Mouse (Mus musculus) MEL (cell line): Measurements from ENCODE around the gene Ube2i. TPM values are rescaled to one million over a fixed set of nuclear protein-coding genes. Genes with fewer than 3 reads are reported as not detected.

Experiments used
- DNase-seq: peaks from one replicate; pipeline ENCODE4 v3.0.0; 2011; ENCODE audit warnings: low read depth, low spot score
- H3K27ac ChIP-seq: 2 replicates; pipeline ENCODE4 v1.5.1; 2012; ENCODE audit warnings: low read depth, mild to moderate bottlenecking, control low read depth, low read length, moderate library complexity; ENCODE audit not compliant: control insufficient read depth
- H3K27me3 ChIP-seq, 2 experiments: fragments of 150-350 bp in 1 of 2; sonication (generic) in 1 of 2; 2 replicates each; pipeline ENCODE4 v1.6.1; 2012; ENCODE audit warnings: low read length in 2 of 2, mild to moderate bottlenecking in 2 of 2, improper control_type of control experiment in 1 of 2, moderate library complexity in 1 of 2; ENCODE audit not compliant: insufficient read depth in 2 of 2, control insufficient read depth in 1 of 2
- H3K36me3 ChIP-seq, 2 experiments: 2 replicates each; pipeline ENCODE4 v1.6.1; 2012 to 2014; ENCODE audit warnings: low read length in 2 of 2, improper control_type of control experiment in 1 of 2, inconsistent platforms in 1 of 2, mild to moderate bottlenecking in 1 of 2; ENCODE audit not compliant: insufficient read depth in 2 of 2, control insufficient read depth in 1 of 2
- H3K4me1 ChIP-seq, 2 experiments: fragments of 150-350 bp in 1 of 2; sonication (generic) in 1 of 2; 2 replicates each; pipeline ENCODE4 v1.6.1; 2012; ENCODE audit warnings: low read length in 2 of 2, improper control_type of control experiment in 1 of 2, mild to moderate bottlenecking in 1 of 2; ENCODE audit not compliant: insufficient read depth in 2 of 2, control insufficient read depth in 1 of 2
- H3K4me3 ChIP-seq, 2 experiments: fragments of 150-350 bp in 1 of 2; sonication (generic) in 1 of 2; 2 replicates each; pipeline ENCODE4 v1.5.1; 2012; ENCODE audit warnings: low read depth in 2 of 2, low read length in 2 of 2, mild to moderate bottlenecking in 2 of 2, moderate library complexity in 2 of 2, control low read depth in 1 of 2, improper control_type of control experiment in 1 of 2; ENCODE audit not compliant: control insufficient read depth in 1 of 2, insufficient read depth in 1 of 2
- H3K79me2 ChIP-seq: 2 replicates; pipeline ENCODE4 v1.6.1; 2012; ENCODE audit warnings: mild to moderate bottlenecking, low read length, moderate library complexity; ENCODE audit not compliant: control insufficient read depth, poor library complexity, insufficient read depth
- H3K9ac ChIP-seq: 2 replicates; pipeline ENCODE4 v1.6.1; 2012; ENCODE audit warnings: low read depth, mild to moderate bottlenecking, control low read depth, low read length, moderate library complexity; ENCODE audit not compliant: control insufficient read depth, poor library complexity, severe bottlenecking
- H3K9me3 ChIP-seq: fragments of 150-350 bp; sonication (generic); replicated peaks from 2 replicates; pipeline ENCODE4 v1.6.1; 2012; ENCODE audit warnings: mild to moderate bottlenecking, low read length, improper control_type of control experiment, moderate library complexity; ENCODE audit not compliant: insufficient read depth
- BHLHE40 ChIP-seq: IDR thresholded peaks from 2 replicates; pipeline ENCODE4 v1.6.1; 2012; ENCODE audit warnings: low read depth, mild to moderate bottlenecking, inconsistent platforms, low read length, improper control_type of control experiment, borderline replicate concordance
- CHD1 ChIP-seq: IDR thresholded peaks from 2 replicates; pipeline ENCODE4 v1.6.1; 2012; ENCODE audit warnings: low read depth, mild to moderate bottlenecking, inconsistent platforms, low read length, improper control_type of control experiment
- CHD2 ChIP-seq: IDR thresholded peaks from 2 replicates; pipeline ENCODE4 v1.6.1; 2011; ENCODE audit warnings: low read length, improper control_type of control experiment
- CTCF ChIP-seq, 3 experiments: IDR thresholded peaks in 2 of 3; conservative IDR thresholded peaks in 1 of 3; 2 replicates each; pipeline ENCODE4 v1.5.1; 2011 to 2012; ENCODE audit warnings: low read length in 3 of 3, low read depth in 2 of 3, mild to moderate bottlenecking in 2 of 3, improper control_type of control experiment in 1 of 3, inconsistent platforms in 1 of 3, mixed read lengths in 1 of 3, moderate library complexity in 1 of 3; ENCODE audit not compliant: control insufficient read depth in 1 of 3, insufficient read depth in 1 of 3, poor library complexity in 1 of 3, severe bottlenecking in 1 of 3
- E2F4 ChIP-seq: IDR thresholded peaks from 2 replicates; pipeline ENCODE4 v1.6.1; 2011; ENCODE audit warnings: low read depth, low read length, improper control_type of control experiment, borderline replicate concordance
- ELF1 ChIP-seq: IDR thresholded peaks from 2 replicates; pipeline ENCODE4 v1.6.1; 2014; ENCODE audit warnings: low read depth, mild to moderate bottlenecking, inconsistent platforms, low read length, improper control_type of control experiment, moderate library complexity
- EP300 ChIP-seq, 2 experiments: IDR thresholded peaks; 2 replicates each; pipeline ENCODE4 v1.6.1; 2011; ENCODE audit warnings: improper control_type of control experiment in 2 of 2, low read length in 2 of 2, low read depth in 1 of 2, mild to moderate bottlenecking in 1 of 2
- ETS1 ChIP-seq: IDR thresholded peaks from 2 replicates; pipeline ENCODE4 v1.6.1; 2012; ENCODE audit warnings: low read depth, mild to moderate bottlenecking, inconsistent platforms, low read length, improper control_type of control experiment, moderate library complexity
- GABPA ChIP-seq: IDR thresholded peaks from 2 replicates; pipeline ENCODE4 v1.6.1; 2012; ENCODE audit warnings: low read depth, mild to moderate bottlenecking, inconsistent platforms, low read length, improper control_type of control experiment, moderate library complexity
- GATA1 ChIP-seq: IDR thresholded peaks from 2 replicates; pipeline ENCODE4 v1.6.1; 2011; ENCODE audit warnings: low read depth, low read length, improper control_type of control experiment
- HCFC1 ChIP-seq: IDR thresholded peaks from 2 replicates; pipeline ENCODE4 v1.6.1; 2012; ENCODE audit warnings: low read depth, mild to moderate bottlenecking, inconsistent platforms, low read length, improper control_type of control experiment, moderate library complexity
- JUND ChIP-seq: IDR thresholded peaks from 2 replicates; pipeline ENCODE4 v1.6.1; 2011; ENCODE audit warnings: low read depth, mild to moderate bottlenecking, improper control_type of control experiment, low read length
- MAFK ChIP-seq: IDR thresholded peaks from 2 replicates; pipeline ENCODE4 v1.6.1; 2011; ENCODE audit warnings: low read depth, mild to moderate bottlenecking, low read length, improper control_type of control experiment, borderline replicate concordance
- MAX ChIP-seq: IDR thresholded peaks from 2 replicates; pipeline ENCODE4 v1.6.1; 2011; ENCODE audit warnings: low read length, improper control_type of control experiment
- MAZ ChIP-seq: IDR thresholded peaks from 2 replicates; pipeline ENCODE4 v1.6.1; 2012; ENCODE audit warnings: low read depth, mild to moderate bottlenecking, inconsistent platforms, low read length, improper control_type of control experiment
- MXI1 ChIP-seq: IDR thresholded peaks from 2 replicates; pipeline ENCODE4 v1.6.1; 2011; ENCODE audit warnings: mild to moderate bottlenecking, low read depth, low read length, improper control_type of control experiment
- MYB ChIP-seq: IDR thresholded peaks from 2 replicates; pipeline ENCODE4 v1.6.1; 2011; ENCODE audit warnings: mild to moderate bottlenecking, low read depth, low read length, improper control_type of control experiment
- MYC ChIP-seq: IDR thresholded peaks from 2 replicates; pipeline ENCODE4 v1.6.1; 2011; ENCODE audit warnings: low read depth, mild to moderate bottlenecking, low read length, improper control_type of control experiment, moderate library complexity
- NELFE ChIP-seq: IDR thresholded peaks from 2 replicates; pipeline ENCODE4 v1.6.1; 2011; ENCODE audit warnings: low read depth, low read length, improper control_type of control experiment
- NRF1 ChIP-seq: IDR thresholded peaks from 2 replicates; pipeline ENCODE4 v1.6.1; 2014; ENCODE audit warnings: low read depth, mild to moderate bottlenecking, inconsistent platforms, low read length, improper control_type of control experiment, moderate library complexity; ENCODE audit not compliant: poor library complexity, insufficient read depth, severe bottlenecking
- POLR2A ChIP-seq, 2 experiments: IDR thresholded peaks; 2 replicates each; pipeline ENCODE4 v1.6.1; 2011 to 2012; ENCODE audit warnings: low read length in 2 of 2, mild to moderate bottlenecking in 2 of 2, control low read depth in 1 of 2, improper control_type of control experiment in 1 of 2, low read depth in 1 of 2, moderate library complexity in 1 of 2; ENCODE audit not compliant: control insufficient read depth in 1 of 2, insufficient read depth in 1 of 2, poor library complexity in 1 of 2
- POLR2AphosphoS2 ChIP-seq: IDR thresholded peaks from 2 replicates; pipeline ENCODE4 v1.6.1; 2011; ENCODE audit warnings: low read length, improper control_type of control experiment
- RAD21 ChIP-seq: IDR thresholded peaks from 2 replicates; pipeline ENCODE4 v1.6.1; 2011; ENCODE audit warnings: mild to moderate bottlenecking, low read depth, low read length, improper control_type of control experiment
- RCOR1 ChIP-seq: IDR thresholded peaks from 2 replicates; pipeline ENCODE4 v1.6.1; 2012; ENCODE audit warnings: low read depth, mild to moderate bottlenecking, inconsistent platforms, low read length, improper control_type of control experiment
- SIN3A ChIP-seq: IDR thresholded peaks from 2 replicates; pipeline ENCODE4 v1.6.1; 2012; ENCODE audit warnings: low read length, improper control_type of control experiment, inconsistent platforms
- SMC3 ChIP-seq: IDR thresholded peaks from 2 replicates; pipeline ENCODE4 v1.6.1; 2011; ENCODE audit warnings: low read depth, low read length, improper control_type of control experiment
- TAL1 ChIP-seq: IDR thresholded peaks from 2 replicates; pipeline ENCODE4 v1.6.1; 2012; ENCODE audit warnings: mild to moderate bottlenecking, inconsistent platforms, low read length, moderate library complexity, mixed read lengths
- TBP ChIP-seq: IDR thresholded peaks from 2 replicates; pipeline ENCODE4 v1.8.0; 2011; ENCODE audit warnings: low read depth, low read length, improper control_type of control experiment
- TCF12 ChIP-seq: IDR thresholded peaks from 2 replicates; pipeline ENCODE4 v1.6.1; 2014; ENCODE audit warnings: low read depth, mild to moderate bottlenecking, inconsistent platforms, low read length, improper control_type of control experiment, moderate library complexity
- UBTF ChIP-seq: IDR thresholded peaks from 2 replicates; pipeline ENCODE4 v1.6.1; 2012; ENCODE audit warnings: low read depth, mild to moderate bottlenecking, inconsistent platforms, low read length, improper control_type of control experiment, moderate library complexity, borderline replicate concordance; ENCODE audit not compliant: insufficient read depth
- USF1 ChIP-seq: IDR thresholded peaks from 2 replicates; pipeline ENCODE4 v1.6.1; 2014; ENCODE audit warnings: low read depth, mild to moderate bottlenecking, inconsistent platforms, low read length, improper control_type of control experiment, moderate library complexity
- USF2 ChIP-seq, 2 experiments: IDR thresholded peaks; 2 replicates each; pipeline ENCODE4 v1.6.1; 2011 to 2012; ENCODE audit warnings: improper control_type of control experiment in 2 of 2, low read length in 2 of 2, borderline replicate concordance in 1 of 2, inconsistent platforms in 1 of 2, low read depth in 1 of 2, mild to moderate bottlenecking in 1 of 2; ENCODE audit not compliant: insufficient read depth in 1 of 2
- ZC3H11A ChIP-seq: IDR thresholded peaks from 2 replicates; pipeline ENCODE4 v1.6.1; 2012; ENCODE audit warnings: low read depth, mild to moderate bottlenecking, inconsistent platforms, low read length, improper control_type of control experiment
- ZKSCAN1 ChIP-seq: IDR thresholded peaks from 2 replicates; pipeline ENCODE4 v1.6.1; 2012; ENCODE audit warnings: low read depth, mild to moderate bottlenecking, inconsistent platforms, low read length, improper control_type of control experiment, moderate library complexity
- ZMIZ1 ChIP-seq: IDR thresholded peaks from 2 replicates; pipeline ENCODE4 v1.6.1; 2012; ENCODE audit warnings: low read depth, mild to moderate bottlenecking, inconsistent platforms, low read length, improper control_type of control experiment, moderate library complexity
- ZNF384 ChIP-seq: IDR thresholded peaks from 2 replicates; pipeline ENCODE4 v1.6.1; 2012; ENCODE audit warnings: low read depth, mild to moderate bottlenecking, inconsistent platforms, low read length, improper control_type of control experiment
- polyA plus RNA-seq, 2 experiments: library from polyadenylated mRNA; stranded (reverse) in 1 of 2; unstranded in 1 of 2; fragments of >175 nt in 1 of 2; fragments of >200 nt in 1 of 2; gene quantifications; 2 replicates each; pipeline versions ENCODE4 v1.2.1 to v1.2.4; 2012; ENCODE audit warnings: low replicate concordance in 2 of 2, low read depth in 1 of 2; ENCODE audit not compliant: insufficient read length in 2 of 2, insufficient read depth in 1 of 2, missing spikeins in 1 of 2
- total RNA-seq: library from RNA; depleted of rRNA; stranded (reverse); fragments of 300-350 nt; gene quantifications from 2 replicates; pipeline ENCODE4 v1.2.3, GENCODE M21; 2012

The Ube2i gene
- total and polyA plus RNA-seq, 3 experiments, result 464 to 564 TPM; not detected in 1

DNA sequence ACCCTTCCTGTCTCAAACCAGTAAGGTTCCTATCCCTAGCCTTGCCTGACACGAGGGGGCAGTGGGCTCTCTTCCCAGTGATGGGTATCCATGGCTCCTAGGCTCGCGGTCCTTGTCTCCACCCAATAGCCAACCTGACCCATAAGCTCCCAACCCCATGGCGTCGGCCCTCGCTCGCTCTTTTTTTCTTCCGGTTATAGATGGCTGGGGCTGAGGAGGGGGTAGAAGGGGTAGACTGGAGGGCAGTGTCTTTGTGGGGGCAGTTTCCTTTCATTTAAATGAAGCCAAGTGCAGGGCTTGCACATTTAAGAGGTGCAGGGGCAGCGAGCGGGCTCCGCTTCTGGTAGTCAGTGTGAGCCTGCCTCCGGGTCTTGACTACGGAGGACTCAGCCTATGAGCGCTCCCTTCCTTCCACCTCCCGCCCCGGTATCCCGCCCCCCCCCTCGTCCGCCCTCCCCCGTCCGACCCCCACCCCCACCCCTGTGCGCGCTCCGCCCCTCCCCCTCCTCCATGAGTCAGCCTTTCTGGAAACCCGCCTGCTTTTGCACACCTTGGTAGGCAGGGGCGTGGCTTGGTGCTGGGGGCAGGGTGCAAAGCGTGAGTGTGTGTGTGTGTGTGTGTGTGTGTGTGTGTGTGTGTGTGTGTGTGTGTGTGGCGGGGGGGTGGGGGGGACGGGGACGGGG, 52.5 kb downstream of the Ube2i start:
- Histone ChIP-seq H3K4me1 (peaks cover 7 to 42% of the 10 kb centered on the region in 2 experiments), H3K9me3 (no peaks in the 10 kb centered on the region), H3K27me3 (no peaks in the 10 kb centered on the region), H3K27ac (peak overlapping the region; percentile 75), H3K36me3 (peaks cover 1 to 27% of the 10 kb centered on the region in 2 experiments; a peak in 3 of 4 replicates), H3K4me3 (peak overlapping the region; percentile 36 to 78), H3K79me2 (peaks cover 33% of the 10 kb centered on the region), H3K9ac (peak overlapping the region; percentile 63)
- peak; percentile 82 for DNase-seq
- TF ChIP-seq NELFE (peak; percentile 19; the same call in 1 of the 2 replicates), MAX (0 out of 2 replicates have a peak, but pooled peaks have one; percentile 31), NRF1 (no peak), BHLHE40 (no peak), USF2 (IDR thresholded peaks at IDR 0.05; ENCODE audit: borderline replicate concordance in 1 of 2, insufficient read depth in 1 of 2, low read depth in 1 of 2, low read length in 2 of 2) (no peak), MAZ (no peak), SIN3A (no peak; the same call in 1 of the 2 replicates), GABPA (no peak), CHD2 (no peak), CTCF (IDR thresholded peaks at IDR 0.05 in 2 of 3, conservative IDR thresholded peaks at IDR 0.05 in 1 of 3; ENCODE audit: control insufficient read depth in 1 of 3, insufficient read depth in 1 of 3, low read depth in 2 of 3, low read length in 3 of 3, poor library complexity in 1 of 3, severe bottlenecking in 1 of 3) (no peak), ELF1 (no peak), POLR2A (IDR thresholded peaks at IDR 0.05; ENCODE audit: control insufficient read depth in 1 of 2, insufficient read depth in 1 of 2, low read depth in 1 of 2, low read length in 2 of 2, poor library complexity in 1 of 2) (peak; percentile 58 to 75; a peak in 3 of 4 replicates), MYC (no peak), E2F4 (no peak), TCF12 (no peak), UBTF (no peak), JUND (no peak), ETS1 (peak; percentile 21; the same call in 1 of the 2 replicates), SMC3 (no peak), HCFC1 (0 out of 2 replicates have a peak, but pooled peaks have one; percentile 50), USF1 (no peak), MYB (no peak), TAL1 (no peak), ZC3H11A (no peak), RAD21 (no peak), MAFK (no peak), RCOR1 (no peak), TBP (peak; percentile 23; the same call in 1 of the 2 replicates), EP300 (IDR thresholded peaks at IDR 0.05; ENCODE audit: low read depth in 1 of 2, low read length in 2 of 2) (no peak; a peak in 1 of 4 replicates), POLR2AphosphoS2 (no peak), MXI1 (peak; percentile 50; the same call in 1 of the 2 replicates), ZNF384 (no peak), ZKSCAN1 (no peak), ZMIZ1 (no peak), GATA1 (no peak), CHD1 (no peak)
